Mouse (Mus musculus) kidney, adult 2 months (tissue): ENCODE results near the gene Tnfrsf18. TPM values are rescaled to one million over a fixed set of nuclear protein-coding genes. Genes with fewer than 3 reads are reported as not detected.
A peak's percentile ranks its signal among the peaks of the same experiment; 100 is the strongest.

Experiments
- DNase-seq: peaks from one replicate; pipeline ENCODE4 v3.0.0; 2021
- H3K27ac ChIP-seq: fragments of 200-500 bp; 2 replicates; pipeline ENCODE4 v1.5.1; 2012; ENCODE audit warnings: low read depth, low read length, control low read depth, inconsistent platforms; ENCODE audit not compliant: insufficient read depth
- H3K27me3 ChIP-seq: fragments of 200-500 bp; replicated peaks from 2 replicates; pipeline ENCODE4 v1.6.1; 2012; ENCODE audit warnings: mild to moderate bottlenecking, moderate library complexity, low read length, inconsistent platforms; ENCODE audit not compliant: control insufficient read depth, insufficient read depth
- H3K36me3 ChIP-seq: fragments of 200-500 bp; 2 replicates; pipeline ENCODE4 v1.6.1; 2012; ENCODE audit warnings: mild to moderate bottlenecking, moderate library complexity, low read length, inconsistent platforms; ENCODE audit not compliant: control insufficient read depth, insufficient read depth
- H3K4me1 ChIP-seq: fragments of 200-500 bp; 2 replicates; pipeline ENCODE4 v1.6.1; 2011; ENCODE audit warnings: low read length; ENCODE audit not compliant: control insufficient read depth, insufficient read depth
- H3K4me3 ChIP-seq: fragments of 200-500 bp; 2 replicates; pipeline ENCODE4 v1.5.1; 2011; ENCODE audit warnings: mild to moderate bottlenecking, low read depth, low read length, control low read depth; ENCODE audit not compliant: insufficient read depth
- CTCF ChIP-seq: fragments of 200-500 bp; conservative IDR thresholded peaks from 2 replicates; pipeline ENCODE4 v1.5.1; 2011; ENCODE audit warnings: low read depth, mild to moderate bottlenecking, control low read depth, low read length, moderate library complexity, mixed read lengths; ENCODE audit not compliant: insufficient read depth, insufficient read length
- POLR2A ChIP-seq: fragments of 200-500 bp; IDR thresholded peaks from one replicate; pipeline ENCODE4 v1.6.1; 2011; ENCODE audit warnings: low read depth, low read length, control low read depth
- WGBS: fragments of 180-500 bp; shearing (Covaris S2); methylation state at CpG from one replicate; pipeline ENCODE4 v1.1.7; 2018; 5-methylcytosine and 5-hydroxymethylcytosine counted together
- polyA plus RNA-seq: library from polyadenylated mRNA; depleted of rRNA; stranded (reverse); fragments of >200 nt; gene quantifications from 2 replicates; pipeline ENCODE4 v1.2.3, GENCODE M21; 2012

The Tnfrsf18 gene
- polyA plus RNA-seq, 1 experiment: 4.0 TPM

- Histone ChIP-seq H3K4me3 (no peak overlapping the region), H3K4me1 (no peaks in the 10 kb centered on the region), H3K36me3 (no peaks in the 10 kb centered on the region), H3K27me3 (no peaks in the 10 kb centered on the region), H3K27ac (no peak overlapping the region)
- no peak for DNase-seq
- TF ChIP-seq POLR2A: no peak
- TF ChIP-seq CTCF: no peak
- 70% methylated on average over 9 of the region's 9 CpGs for WGBS
Observed at GRCm38 (mm10) chr4:156021942-156022419, 4.0 kb upstream of the Tnfrsf18 start.

- no peak for DNase-seq
- Histone ChIP-seq H3K27me3 (no peaks in the 10 kb centered on the region), H3K36me3 (no peaks in the 10 kb centered on the region), H3K4me3 (no peak overlapping the region), H3K27ac (no peak overlapping the region), H3K4me1 (no peaks in the 10 kb centered on the region)
- TF ChIP-seq POLR2A (no peak), CTCF (no peak)
- 81% methylated on average over 9 of the region's 9 CpGs for WGBS
Observed at GRCm38 (mm10) chr4:156023520-156023919, 2.4 kb upstream of the Tnfrsf18 start.

DNA sequence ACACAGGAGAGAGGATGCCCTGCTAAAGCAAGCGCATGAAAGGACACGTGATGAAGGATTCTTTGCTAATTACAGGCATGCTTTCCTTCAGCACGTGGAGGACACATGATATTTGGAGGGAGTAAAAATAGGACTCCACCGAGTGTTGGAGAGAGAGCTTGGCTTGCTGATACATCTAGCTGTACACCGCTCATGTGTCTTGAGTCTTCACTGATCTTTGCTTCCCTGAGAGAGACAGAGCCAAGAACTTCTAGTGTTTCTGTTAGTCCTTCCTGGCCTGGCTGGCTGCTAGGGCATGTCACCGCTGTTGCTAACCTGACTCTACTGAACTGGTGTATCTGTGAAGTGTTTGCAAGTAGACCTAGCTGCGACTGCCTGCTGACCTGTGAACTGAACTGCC lies 1.8 kb upstream of the Tnfrsf18 start:
- Histone ChIP-seq H3K27ac (no peak overlapping the region), H3K4me3 (no peak overlapping the region), H3K4me1 (no peaks in the 10 kb centered on the region), H3K27me3 (no peaks in the 10 kb centered on the region), H3K36me3 (no peaks in the 10 kb centered on the region)
- no peak for TF ChIP-seq CTCF
- TF ChIP-seq POLR2A: no peak
- WGBS: 87% methylated on average over 7 of the region's 7 CpGs
- no peak for DNase-seq

DNA sequence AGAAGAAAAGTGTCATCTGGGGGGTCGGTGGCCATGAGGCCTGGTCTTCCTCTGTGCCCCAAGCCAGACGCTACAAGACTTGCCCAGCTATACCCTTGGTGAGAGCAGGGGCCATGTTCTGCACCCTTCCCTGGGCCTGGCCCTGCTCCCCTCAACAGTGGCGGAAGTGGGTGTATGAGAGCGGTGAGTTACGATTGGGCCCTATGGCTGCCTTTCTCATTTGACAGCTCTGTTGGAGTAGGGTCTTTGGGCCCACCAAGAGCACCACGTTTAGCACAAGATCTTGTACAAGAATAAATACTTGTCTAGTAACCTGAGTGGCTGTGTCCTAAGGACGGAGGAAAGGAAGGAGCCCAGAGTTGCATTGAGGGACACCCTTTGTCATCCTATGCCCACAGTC lies 2.6 kb downstream of the Tnfrsf18 start:
- no peak for DNase-seq
- Histone ChIP-seq H3K27ac (no peak overlapping the region), H3K27me3 (no peaks in the 10 kb centered on the region), H3K4me1 (peaks cover 15% of the 10 kb centered on the region), H3K36me3 (no peaks in the 10 kb centered on the region), H3K4me3 (no peak overlapping the region)
- 89% methylated on average over 7 of the region's 7 CpGs for WGBS
- TF ChIP-seq POLR2A (no peak), CTCF (no peak)

DNA sequence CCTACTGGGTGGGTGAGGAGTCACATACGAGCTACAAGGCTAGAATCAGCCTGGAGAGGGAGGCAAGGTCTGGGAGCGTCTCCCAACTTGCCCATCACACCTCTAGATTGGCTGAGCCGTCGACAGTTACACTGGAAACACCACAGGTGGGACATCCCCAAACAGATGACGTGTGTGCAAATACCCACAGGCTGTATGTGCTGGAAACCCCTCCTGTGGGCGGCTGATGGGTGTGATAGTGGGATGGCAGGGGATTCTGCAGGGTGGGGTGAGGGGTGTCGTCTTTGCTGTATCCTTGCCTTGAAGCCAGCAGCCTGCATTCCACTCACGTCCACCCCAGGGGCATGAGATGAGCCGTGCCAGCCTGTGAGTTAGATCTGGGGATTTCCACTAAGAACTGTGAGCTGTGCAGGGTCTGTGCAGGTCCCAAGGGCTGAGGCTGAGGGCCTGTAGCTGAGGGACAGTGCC lies 4.7 kb downstream of the Tnfrsf18 start:
- Histone ChIP-seq H3K4me1 (peaks cover 15% of the 10 kb centered on the region), H3K36me3 (no peaks in the 10 kb centered on the region), H3K4me3 (peak overlapping the region; percentile 57), H3K27me3 (no peaks in the 10 kb centered on the region), H3K27ac (peak overlapping the region; percentile 21; the same call in 1 of the 2 replicates)
- TF ChIP-seq POLR2A (no peak), CTCF (no peak)
- WGBS: 41% methylated on average over 9 of the region's 9 CpGs
- no peak for DNase-seq

DNA sequence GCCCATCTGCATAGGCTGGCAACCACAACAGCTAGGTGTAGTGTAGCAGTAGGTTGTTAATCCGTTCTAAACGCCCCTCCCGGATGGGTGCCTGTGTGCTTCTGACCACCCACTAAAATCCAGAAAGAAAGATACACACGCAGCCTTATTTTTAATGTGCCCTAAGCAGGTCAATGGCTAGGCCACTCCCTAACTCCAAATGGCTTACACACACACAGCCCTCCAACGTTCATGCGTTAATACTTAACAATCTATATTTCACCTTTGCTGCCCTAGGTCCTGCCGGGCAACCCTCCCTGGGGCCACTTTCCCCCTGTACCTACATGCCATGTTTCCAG lies 5.3 kb downstream of the Tnfrsf18 start:
- Histone ChIP-seq H3K4me1 (peaks cover 15% of the 10 kb centered on the region), H3K27ac (peak overlapping the region; percentile 21; the same call in 1 of the 2 replicates), H3K4me3 (peak overlapping the region; percentile 57), H3K27me3 (no peaks in the 10 kb centered on the region), H3K36me3 (no peaks in the 10 kb centered on the region)
- 5% methylated on average over 7 of the region's 7 CpGs for WGBS
- DNase-seq: no peak
- TF ChIP-seq CTCF (no peak), POLR2A (no peak)

GRCm38 (mm10) chr4:156031593-156032391 lies 5.8 kb downstream of the Tnfrsf18 start:
- peaks cover 15% of the 10 kb centered on the region for H3K4me1 ChIP-seq
- WGBS: 1% methylated on average over 24 of the region's 24 CpGs
- TF ChIP-seq CTCF (no peak), POLR2A (peak; percentile 10)
- H3K4me3 ChIP-seq: peak overlapping the region; percentile 57
- peak; percentile 85 for DNase-seq
- H3K36me3 ChIP-seq: no peaks in the 10 kb centered on the region
- no peaks in the 10 kb centered on the region for H3K27me3 ChIP-seq
- peak overlapping the region; percentile 66 for H3K27ac ChIP-seq
